Mouse (Mus musculus) liver, embryonic 14.5 days (tissue): Measurements from ENCODE around the gene Gm17268. TPM values are rescaled to one million over a fixed set of nuclear protein-coding genes. Genes with fewer than 3 reads are reported as not detected.

Source experiments
- ATAC-seq: fragments of 200-750 bp; cut with Nextera tagmentation; 2 replicates; pipeline ENCODE4 v1.8.0; 2017; ENCODE audit warnings: moderate number of reproducible peaks, mild to moderate bottlenecking, moderate library complexity; ENCODE audit not compliant: insufficient read depth
- DNase-seq, 3 experiments: peaks; one replicate each; pipeline ENCODE4 v3.0.0-alpha.2; 2012 to 2013; ENCODE audit warnings: low read depth in 3 of 3, low spot score in 3 of 3
- H3K27ac ChIP-seq: fragments of 300-500 bp; sonication (generic); 2 replicates; pipeline ENCODE4 v1.5.1; 2014; ENCODE audit warnings: moderate library complexity, mild to moderate bottlenecking, control low read depth, inconsistent platforms
- H3K27me3 ChIP-seq: fragments of 300-500 bp; sonication (generic); 2 replicates; pipeline ENCODE4 v1.6.1; 2014; ENCODE audit warnings: mild to moderate bottlenecking, low read length, moderate library complexity; ENCODE audit not compliant: control insufficient read depth, insufficient read depth
- H3K36me3 ChIP-seq: fragments of 300-500 bp; sonication (generic); replicated peaks from 2 replicates; pipeline ENCODE4 v1.6.1; 2014; ENCODE audit warnings: low read depth; ENCODE audit not compliant: control insufficient read depth, insufficient read depth
- H3K4me1 ChIP-seq, 2 experiments: fragments of 200-500 bp in 1 of 2; fragments of 300-500 bp in 1 of 2; sonication (generic) in 1 of 2; replicated peaks; 2 replicates each; pipeline ENCODE4 v1.6.1; 2012 to 2014; ENCODE audit warnings: antibody characterized with exemption in 1 of 2, inconsistent platforms in 1 of 2, low read length in 1 of 2; ENCODE audit not compliant: control insufficient read depth in 2 of 2, insufficient read depth in 2 of 2
- H3K4me2 ChIP-seq: fragments of 300-500 bp; sonication (generic); 2 replicates; pipeline ENCODE4 v1.6.1; 2014; ENCODE audit warnings: low read depth, mild to moderate bottlenecking, control low read depth, moderate library complexity
- H3K4me3 ChIP-seq, 2 experiments: fragments of 200-500 bp in 1 of 2; fragments of 300-500 bp in 1 of 2; sonication (generic) in 1 of 2; 2 replicates each; pipeline ENCODE4 v1.5.1; 2012 to 2014; ENCODE audit warnings: low read depth in 2 of 2, low read length in 2 of 2, mild to moderate bottlenecking in 2 of 2, control low read depth in 1 of 2, inconsistent platforms in 1 of 2, moderate library complexity in 1 of 2; ENCODE audit not compliant: insufficient read depth in 1 of 2
- H3K9ac ChIP-seq: fragments of 300-500 bp; sonication (generic); replicated peaks from 2 replicates; pipeline ENCODE4 v1.6.1; 2014; ENCODE audit warnings: mild to moderate bottlenecking, control low read depth, moderate library complexity
- H3K9me3 ChIP-seq: fragments of 300-500 bp; sonication (generic); 2 replicates; pipeline ENCODE4 v1.6.1; 2016; ENCODE audit warnings: low read length, mixed read lengths; ENCODE audit not compliant: control insufficient read depth
- CTCF ChIP-seq: IDR thresholded peaks from 2 replicates; pipeline ENCODE4 v1.5.1; 2016; ENCODE audit warnings: antibody characterized with exemption, low read depth, control low read depth
- EP300 ChIP-seq: IDR thresholded peaks from 2 replicates; pipeline ENCODE4 v1.6.1; 2016; ENCODE audit warnings: antibody characterized with exemption, low read depth
- WGBS: fragments of 180-500 bp; shearing (Covaris S2); extraction: QIAGEN DNeasy Blood & Tissue Kit; methylation state at CpG from one replicate; pipeline ENCODE4 v1.1.7; 2014; ENCODE audit not compliant: insufficient replicate concordance; 5-methylcytosine and 5-hydroxymethylcytosine counted together
- polyA plus RNA-seq, 2 experiments: library from polyadenylated mRNA; depleted of rRNA in 1 of 2; stranded (reverse) in 1 of 2; unstranded in 1 of 2; fragments of >200 nt; fragmentation: Nextera tagmentation in 1 of 2; extraction: Ambion mirVana in 1 of 2; gene quantifications; 2 replicates each; pipeline versions ENCODE4 v1.2.1 to v1.2.3; 2012 to 2014

Gm17268 gene
- polyA plus RNA-seq, 2 experiments = not detected

GRCm38 (mm10) chr11:81996172-81996841 lies 42.1 kb downstream of the Gm17268 start:
- 56% methylated on average over 10 of the region's 10 CpGs for WGBS
- Histone ChIP-seq H3K4me2 (no peak overlapping the region), H3K36me3 (no peaks in the 10 kb centered on the region), H3K4me3 (no peak overlapping the region), H3K27ac (no peak overlapping the region), H3K9ac (no peak overlapping the region), H3K9me3 (no peaks in the 10 kb centered on the region), H3K4me1 (no peaks in the 10 kb centered on the region), H3K27me3 (no peaks in the 10 kb centered on the region)
- DNase-seq (peak in 1 of 3 experiments; percentile 12), ATAC-seq (no peak)
- TF ChIP-seq EP300 (no peak), CTCF (peak; percentile 98)

- TF ChIP-seq CTCF (peak; percentile 72), EP300 (no peak)
- DNase-seq = peak; percentile 24 to 28 (median 24)
- 24% methylated on average over 5 of the region's 5 CpGs for WGBS
These were observed 55.2 kb downstream of the Gm17268 start for GRCm38 (mm10) chr11:81983146-81983545.

DNA sequence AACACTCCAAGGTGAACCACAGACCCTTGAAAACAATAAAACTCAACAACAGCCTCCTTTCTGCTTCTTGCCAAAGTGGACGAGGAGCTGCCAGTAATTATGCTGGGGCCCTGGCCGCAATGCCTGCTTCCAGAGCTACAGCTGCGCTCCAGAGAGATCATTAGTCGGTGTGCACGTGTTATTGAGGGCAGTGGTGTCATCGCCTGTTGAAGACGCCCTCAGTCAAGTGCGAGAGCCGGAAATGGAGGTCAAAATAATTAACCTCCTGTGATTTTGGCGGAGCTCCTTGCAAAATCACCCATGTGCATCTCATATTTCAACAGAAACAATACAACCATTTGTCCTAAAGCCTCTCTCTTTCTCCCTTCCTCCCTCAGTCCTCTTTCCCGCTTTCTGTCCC lies 56.2 kb downstream of the Gm17268 start:
- Histone ChIP-seq H3K4me2 (no peak overlapping the region), H3K9ac (no peak overlapping the region), H3K9me3 (no peaks in the 10 kb centered on the region), H3K4me3 (no peak overlapping the region), H3K27me3 (no peaks in the 10 kb centered on the region), H3K4me1 (no peaks in the 10 kb centered on the region), H3K36me3 (no peaks in the 10 kb centered on the region), H3K27ac (no peak overlapping the region)
- no peak for TF ChIP-seq CTCF
- TF ChIP-seq EP300 = no peak
- 64% methylated on average over 11 of the region's 11 CpGs for WGBS
- no peak for DNase-seq
- ATAC-seq = no peak

More at GRCm38 (mm10) chr11:81983146-81983545, 55.2 kb downstream of the Gm17268 start:
- no peaks in the 10 kb centered on the region for H3K36me3 ChIP-seq
- no peak overlapping the region for H3K27ac ChIP-seq
- no peak overlapping the region for H3K4me2 ChIP-seq
- H3K9ac ChIP-seq = no peak overlapping the region
- H3K4me3 ChIP-seq = no peak overlapping the region
- H3K9me3 ChIP-seq = no peaks in the 10 kb centered on the region
- no peaks in the 10 kb centered on the region for H3K4me1 ChIP-seq
- no peaks in the 10 kb centered on the region for H3K27me3 ChIP-seq
- ATAC-seq = no peak

Other genes with a start within 250 kb of the Gm17268 start
- not detected in 2 replicates for gene 5530401A14Rik, start 177.9 kb downstream of the Gm17268 start, polyA plus RNA-seq (2012; rRNA removed)
- not detected in 2 replicates for gene 5530401A14Rik, start 177.9 kb downstream of the Gm17268 start, polyA plus RNA-seq (2014; fragmentation: Nextera tagmentation; extraction: Ambion mirVana)
- gene Asic2, start 70.1 kb downstream of the Gm17268 start, polyA plus RNA-seq (2012; rRNA removed) = 0.01 and 0.05 TPM in 2 replicates
- gene Asic2, start 70.1 kb downstream of the Gm17268 start, polyA plus RNA-seq (2014; fragmentation: Nextera tagmentation; extraction: Ambion mirVana) = 0.04 TPM in 1 of 2 replicates, not detected in the other
- 0.83 and 1.1 TPM in 2 replicates for gene Ccl2, start 3.0 kb downstream of the Gm17268 start, polyA plus RNA-seq (2012; rRNA removed)
- 0.94 and 1.3 TPM in 2 replicates for gene Ccl2, start 3.0 kb downstream of the Gm17268 start, polyA plus RNA-seq (2014; fragmentation: Nextera tagmentation; extraction: Ambion mirVana)
- 0.16 and 0.28 TPM in 2 replicates for gene Ccl7, start 7.2 kb upstream of the Gm17268 start, polyA plus RNA-seq (2012; rRNA removed)
- 0.24 and 0.33 TPM in 2 replicates for gene Ccl7, start 7.2 kb upstream of the Gm17268 start, polyA plus RNA-seq (2014; fragmentation: Nextera tagmentation; extraction: Ambion mirVana)
- 0.07 TPM in 1 of 2 replicates, not detected in the other for gene Ccl11, start 19.3 kb upstream of the Gm17268 start, polyA plus RNA-seq (2012; rRNA removed)
- gene Ccl11, start 19.3 kb upstream of the Gm17268 start, polyA plus RNA-seq (2014; fragmentation: Nextera tagmentation; extraction: Ambion mirVana) = 0.11 TPM in 1 of 2 replicates, not detected in the other
- gene Ccl12, start 63.3 kb upstream of the Gm17268 start, polyA plus RNA-seq (2012; rRNA removed) = 0.19 and 0.44 TPM in 2 replicates
- gene Ccl12, start 63.3 kb upstream of the Gm17268 start, polyA plus RNA-seq (2014; fragmentation: Nextera tagmentation; extraction: Ambion mirVana) = 0.29 and 0.33 TPM in 2 replicates
- gene Ccl8, start 76.6 kb upstream of the Gm17268 start, polyA plus RNA-seq (2012; rRNA removed) = not detected in 2 replicates
- not detected in 2 replicates for gene Ccl8, start 76.6 kb upstream of the Gm17268 start, polyA plus RNA-seq (2014; fragmentation: Nextera tagmentation; extraction: Ambion mirVana)